Mouse (Mus musculus) neural tube, embryonic 13.5 days (tissue): ENCODE measurements at regions not wholly inside any gene's neighbourhood (a gene's known extent, or its start where the extent isn't known, plus 50 kb on each side); places are given as distances from the start of the nearest gene placed in this dataset.
"Not testable (repeated sequence)": the region's sequence is repeated elsewhere in the genome, so short reads cannot be mapped to it uniquely, and the experiment has no call there.

Source experiments
- ATAC-seq: fragments of 200-750 bp; cut with Nextera tagmentation; 2 replicates; pipeline ENCODE4 v1.8.0; 2017; ENCODE audit warnings: low read depth, mild to moderate bottlenecking, moderate TSS enrichment, moderate library complexity
- H3K27ac ChIP-seq: fragments of 300-500 bp; sonication (generic); replicated peaks from 2 replicates; pipeline ENCODE4 v1.5.1; 2015; ENCODE audit warnings: moderate library complexity, mild to moderate bottlenecking, inconsistent platforms
- H3K27me3 ChIP-seq: fragments of 300-500 bp; sonication (generic); 2 replicates; pipeline ENCODE4 v1.6.1; 2015; ENCODE audit warnings: mild to moderate bottlenecking, inconsistent platforms
- H3K36me3 ChIP-seq: fragments of 300-500 bp; sonication (generic); 2 replicates; pipeline ENCODE4 v1.6.1; 2015; ENCODE audit warnings: mild to moderate bottlenecking, inconsistent platforms
- H3K4me1 ChIP-seq: fragments of 300-500 bp; sonication (generic); replicated peaks from 2 replicates; pipeline ENCODE4 v1.6.1; 2015; ENCODE audit warnings: inconsistent platforms
- H3K4me2 ChIP-seq: fragments of 300-500 bp; sonication (generic); 2 replicates; pipeline ENCODE4 v1.6.1; 2015; ENCODE audit warnings: inconsistent platforms, mild to moderate bottlenecking, moderate library complexity
- H3K4me3 ChIP-seq: fragments of 300-500 bp; sonication (generic); 2 replicates; pipeline ENCODE4 v1.5.1; 2015; ENCODE audit warnings: mild to moderate bottlenecking, inconsistent platforms
- H3K9ac ChIP-seq: fragments of 300-500 bp; sonication (generic); 2 replicates; pipeline ENCODE4 v1.6.1; 2015; ENCODE audit warnings: moderate library complexity, mild to moderate bottlenecking, inconsistent platforms
- H3K9me3 ChIP-seq: fragments of 300-500 bp; sonication (generic); 2 replicates; pipeline ENCODE4 v1.6.1; 2016; ENCODE audit warnings: inconsistent platforms
- WGBS: fragments of 180-500 bp; shearing (Covaris S2); methylation state at CpG from one replicate; pipeline ENCODE4 v1.1.7; 2015; 5-methylcytosine and 5-hydroxymethylcytosine counted together

DNA sequence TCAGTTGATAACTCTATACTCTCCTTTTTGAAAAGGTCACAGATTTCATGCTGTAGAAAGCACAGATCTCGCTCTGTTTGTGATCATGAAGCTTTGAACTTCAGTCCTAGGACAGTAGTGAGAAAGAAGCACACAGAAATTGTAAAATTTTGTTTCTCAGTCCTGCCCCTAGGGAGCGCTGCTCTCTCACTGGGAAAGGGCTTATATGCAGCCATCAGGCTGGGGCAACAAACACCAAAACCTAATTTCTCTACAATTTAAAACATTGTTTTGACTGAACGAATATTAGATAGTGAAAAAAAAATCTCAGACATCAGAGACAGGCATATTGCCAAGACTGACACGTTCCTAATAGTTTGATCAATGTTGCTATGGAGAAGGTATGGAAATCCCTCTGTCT is 527.0 kb downstream of the Dad1 start:
- H3K9ac ChIP-seq: not testable (repeated sequence)

DNA sequence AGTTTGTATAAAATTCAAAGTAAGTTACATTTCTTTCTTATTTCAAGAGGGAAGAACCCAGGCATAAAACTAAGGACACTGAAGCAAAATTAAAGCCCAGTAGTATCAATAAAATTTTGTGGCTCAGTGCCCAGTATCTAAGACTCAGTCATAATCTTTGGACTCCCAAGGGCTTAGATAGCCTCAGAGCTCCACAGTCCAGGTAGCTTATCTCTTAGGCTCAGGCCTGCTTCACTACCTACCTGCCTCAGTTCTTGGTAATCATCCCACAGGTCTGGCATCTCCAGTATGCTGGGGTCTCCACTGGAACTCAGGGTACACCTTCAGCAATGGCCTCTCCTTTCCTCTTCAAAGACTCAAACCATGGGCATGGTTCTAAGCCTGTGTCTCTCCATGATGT is 530.3 kb downstream of the Dad1 start:
- H3K4me3 ChIP-seq, H3K36me3 ChIP-seq, H3K27me3 ChIP-seq, H3K9ac ChIP-seq, H3K27ac ChIP-seq, H3K4me2 ChIP-seq, H3K4me1 ChIP-seq, H3K9me3 ChIP-seq, ATAC-seq: not testable (repeated sequence)

More for the DNA sequence above, 527.0 kb downstream of the Dad1 start:
- not testable (repeated sequence) for H3K4me3 ChIP-seq, H3K9me3 ChIP-seq, ATAC-seq, H3K27me3 ChIP-seq, H3K4me1 ChIP-seq, H3K27ac ChIP-seq, H3K4me2 ChIP-seq, H3K36me3 ChIP-seq
- 54% methylated on average over 2 of the region's 4 CpGs for WGBS

DNA sequence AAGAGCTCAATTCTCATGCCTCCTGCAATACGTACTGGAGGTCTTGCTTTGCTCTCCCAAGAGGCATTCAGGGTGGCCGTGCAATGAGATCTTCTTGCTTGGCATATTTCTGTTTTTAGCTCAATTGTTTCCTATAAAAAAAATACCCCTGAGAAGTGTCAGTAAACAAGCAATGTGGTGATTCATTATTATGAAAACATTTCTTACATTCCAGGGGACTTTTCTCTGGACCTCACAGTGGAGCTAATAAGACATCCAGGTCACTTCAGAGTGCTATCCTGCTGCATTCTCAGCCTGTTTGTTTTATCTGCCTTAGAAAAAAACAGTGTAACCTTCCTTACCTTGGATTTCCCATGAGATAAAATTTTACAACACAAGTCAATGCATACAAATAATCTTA is 532.0 kb downstream of the Dad1 start:
- not testable (repeated sequence) for H3K36me3 ChIP-seq, H3K27ac ChIP-seq, H3K4me1 ChIP-seq, H3K9ac ChIP-seq, ATAC-seq, H3K4me3 ChIP-seq, H3K9me3 ChIP-seq, H3K27me3 ChIP-seq, H3K4me2 ChIP-seq
- WGBS: 85% methylated on average over 2 of the region's 2 CpGs

DNA sequence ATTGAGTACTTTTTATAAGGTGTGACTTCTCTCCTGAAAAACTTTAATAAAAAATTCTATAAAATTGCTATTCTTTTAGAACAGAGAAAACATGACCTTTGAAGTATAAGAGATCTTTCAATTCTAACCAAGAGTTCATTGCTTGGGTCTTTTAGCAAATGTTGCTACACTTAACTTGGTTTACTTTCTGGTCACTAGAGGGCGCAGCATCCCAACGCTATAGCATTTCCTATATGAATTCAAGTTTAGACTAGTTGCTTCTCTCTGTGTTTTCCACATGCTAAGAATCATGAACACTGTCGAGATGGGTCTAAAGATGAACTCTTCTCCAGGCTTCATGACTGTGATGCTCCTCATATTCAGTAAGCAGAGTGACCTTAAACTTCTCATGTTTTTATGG is 544.3 kb downstream of the Dad1 start:
- not testable (repeated sequence) for H3K36me3 ChIP-seq, ATAC-seq, H3K27ac ChIP-seq, H3K4me1 ChIP-seq, H3K9me3 ChIP-seq, H3K4me3 ChIP-seq, H3K4me2 ChIP-seq, H3K9ac ChIP-seq, H3K27me3 ChIP-seq
- 6% methylated on average over 3 of the region's 3 CpGs for WGBS

DNA sequence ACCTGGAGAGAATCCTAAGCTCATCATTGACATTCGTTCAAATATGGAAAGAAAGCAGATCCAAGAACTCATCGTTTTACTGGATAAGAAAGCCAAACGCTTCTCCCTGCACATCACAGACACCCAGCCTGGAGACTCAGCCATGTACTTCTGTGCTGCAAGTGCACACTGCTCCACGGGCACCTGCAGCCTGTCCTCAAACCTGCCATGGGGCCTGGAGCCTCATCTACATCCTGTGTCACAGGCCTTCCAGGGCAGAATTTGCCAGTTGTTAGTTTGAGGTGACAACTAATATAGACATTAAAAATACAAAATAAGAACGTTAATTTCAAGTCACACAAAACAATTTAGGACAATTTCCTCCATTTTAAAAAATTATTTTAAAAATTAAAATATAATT is 549.6 kb downstream of the Dad1 start:
- H3K27ac ChIP-seq, H3K36me3 ChIP-seq, H3K4me3 ChIP-seq, H3K4me2 ChIP-seq, ATAC-seq, H3K9me3 ChIP-seq, H3K9ac ChIP-seq, H3K4me1 ChIP-seq, H3K27me3 ChIP-seq: not testable (repeated sequence)
- 86% methylated on average over 5 of the region's 5 CpGs for WGBS

DNA sequence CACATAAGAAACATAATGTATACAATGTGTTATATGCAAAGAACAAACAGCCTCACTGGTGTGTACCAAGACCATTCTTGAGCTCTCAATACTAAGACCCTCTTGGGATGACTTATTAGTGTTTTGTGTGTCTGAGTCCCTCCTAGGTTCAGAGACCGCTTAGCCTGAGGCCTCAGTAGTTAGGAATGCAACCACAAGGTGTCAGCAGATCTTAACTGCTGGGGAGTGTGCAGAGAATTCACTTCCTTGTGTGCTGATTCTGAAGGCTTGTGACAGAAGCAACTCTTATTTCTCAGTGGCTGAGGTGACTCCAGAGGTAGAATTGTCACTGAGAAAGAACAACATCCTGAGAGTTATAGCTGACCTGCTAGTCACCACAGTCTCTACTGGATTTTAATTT is 550.3 kb downstream of the Dad1 start:
- H3K27me3 ChIP-seq, H3K27ac ChIP-seq, ATAC-seq, H3K4me3 ChIP-seq, H3K4me2 ChIP-seq, H3K36me3 ChIP-seq, H3K9me3 ChIP-seq, H3K4me1 ChIP-seq, H3K9ac ChIP-seq: not testable (repeated sequence)
- 43% methylated on average over 1 of the region's 1 CpGs for WGBS

DNA sequence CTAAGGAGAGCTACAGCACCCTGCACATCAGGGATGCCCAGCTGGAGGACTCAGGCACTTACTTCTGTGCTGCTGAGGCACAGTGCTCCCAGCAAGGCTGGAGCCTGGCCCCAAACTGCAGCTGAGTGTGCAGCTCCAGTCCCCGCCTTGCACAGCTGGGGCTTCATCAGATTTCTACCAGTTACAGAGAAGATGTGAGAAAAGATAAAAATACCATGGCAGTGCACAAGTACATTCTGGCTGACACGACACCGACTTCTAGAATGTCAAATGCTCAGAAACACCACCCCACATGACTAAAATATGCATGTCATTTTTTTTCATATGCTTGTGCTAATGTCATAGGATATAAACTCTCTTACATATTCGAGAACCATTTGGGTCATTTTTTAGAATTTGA is 569.8 kb downstream of the Dad1 start:
- ATAC-seq, H3K27me3 ChIP-seq, H3K27ac ChIP-seq, H3K4me3 ChIP-seq, H3K4me2 ChIP-seq, H3K36me3 ChIP-seq, H3K9me3 ChIP-seq, H3K9ac ChIP-seq, H3K4me1 ChIP-seq: not testable (repeated sequence)
- WGBS: 76% methylated on average over 4 of the region's 4 CpGs

DNA sequence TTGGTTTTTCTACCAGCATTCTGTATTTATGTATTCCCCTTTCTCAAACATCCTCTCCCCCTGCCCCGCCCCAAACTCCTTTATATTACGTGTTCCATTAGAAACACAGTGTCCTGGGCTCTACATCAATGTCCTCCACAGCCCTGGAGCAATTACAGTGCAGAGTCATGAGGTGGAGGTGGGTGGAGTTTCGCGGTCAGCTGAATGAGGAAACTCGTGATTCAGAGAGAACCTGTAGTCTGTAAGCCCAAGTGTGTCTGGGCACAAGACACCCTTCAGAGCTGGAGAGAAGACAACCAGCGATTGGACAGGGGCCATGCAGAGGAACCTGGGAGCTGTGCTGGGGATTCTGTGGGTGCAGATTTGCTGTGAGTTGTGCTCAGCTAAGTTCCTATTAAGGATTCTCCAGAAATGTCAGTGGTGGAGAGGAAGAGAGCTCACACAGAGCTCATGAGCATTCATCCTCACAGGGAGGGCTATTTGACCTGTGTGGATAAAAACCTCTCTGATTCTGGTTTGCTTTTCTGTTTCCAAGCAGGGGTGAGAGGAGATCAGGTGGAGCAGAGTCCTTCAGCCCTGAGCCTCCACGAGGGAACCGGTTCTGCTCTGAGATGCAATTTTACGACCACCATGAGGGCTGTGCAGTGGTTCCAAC is 570.4 kb downstream of the Dad1 start:
- H3K9me3 ChIP-seq, H3K36me3 ChIP-seq, H3K9ac ChIP-seq, H3K27ac ChIP-seq, H3K4me2 ChIP-seq, H3K4me1 ChIP-seq, H3K4me3 ChIP-seq, H3K27me3 ChIP-seq, ATAC-seq: not testable (repeated sequence)
- WGBS: 65% methylated on average over 9 of the region's 9 CpGs

DNA sequence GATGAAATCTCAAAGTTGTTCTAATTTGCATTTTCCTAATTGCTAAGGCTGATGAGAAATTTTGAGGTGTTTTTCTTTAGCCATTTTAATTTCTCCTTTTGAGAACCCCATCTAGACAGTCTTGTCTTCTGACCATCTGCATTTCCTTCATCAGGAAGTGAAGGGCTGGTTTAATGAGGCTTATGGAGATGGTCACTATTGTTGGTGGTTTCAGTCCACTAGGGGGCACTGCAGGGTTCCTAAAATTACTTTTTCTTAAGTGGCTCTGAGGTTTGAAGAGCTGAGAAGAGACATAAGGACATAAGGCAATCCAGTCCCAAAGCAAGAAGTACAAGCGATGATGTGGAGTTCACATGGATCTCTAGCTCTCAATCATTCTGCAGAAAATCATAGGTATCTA is 571.2 kb downstream of the Dad1 start:
- not testable (repeated sequence) for H3K27me3 ChIP-seq, H3K27ac ChIP-seq, H3K4me1 ChIP-seq, H3K9me3 ChIP-seq, H3K9ac ChIP-seq, H3K4me3 ChIP-seq, H3K4me2 ChIP-seq, ATAC-seq, H3K36me3 ChIP-seq
- WGBS: 89% methylated on average over 1 of the region's 1 CpGs

DNA sequence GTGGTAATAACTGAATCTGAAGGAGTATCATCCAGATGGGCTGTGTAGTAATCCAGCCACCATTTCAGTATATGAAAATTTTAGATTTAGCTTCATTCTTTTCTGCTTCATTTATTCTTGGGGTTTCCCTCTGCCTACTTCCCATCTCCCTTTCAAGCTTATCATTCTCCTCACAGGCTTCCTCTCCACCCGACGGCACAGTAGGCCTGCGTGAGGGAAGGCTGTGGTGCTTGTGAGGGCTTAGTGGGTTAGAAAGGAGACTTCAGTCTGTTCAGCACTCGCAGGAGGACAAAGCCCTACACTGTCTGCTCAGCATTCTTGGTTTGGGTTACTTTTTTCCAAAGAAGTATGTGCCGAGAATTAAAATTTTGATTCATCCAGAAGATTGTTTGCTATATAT is 572.6 kb downstream of the Dad1 start:
- not testable (repeated sequence) for H3K4me3 ChIP-seq, H3K9me3 ChIP-seq, H3K27ac ChIP-seq, ATAC-seq, H3K4me1 ChIP-seq, H3K36me3 ChIP-seq, H3K9ac ChIP-seq, H3K4me2 ChIP-seq, H3K27me3 ChIP-seq
- 74% methylated on average over 5 of the region's 5 CpGs for WGBS

DNA sequence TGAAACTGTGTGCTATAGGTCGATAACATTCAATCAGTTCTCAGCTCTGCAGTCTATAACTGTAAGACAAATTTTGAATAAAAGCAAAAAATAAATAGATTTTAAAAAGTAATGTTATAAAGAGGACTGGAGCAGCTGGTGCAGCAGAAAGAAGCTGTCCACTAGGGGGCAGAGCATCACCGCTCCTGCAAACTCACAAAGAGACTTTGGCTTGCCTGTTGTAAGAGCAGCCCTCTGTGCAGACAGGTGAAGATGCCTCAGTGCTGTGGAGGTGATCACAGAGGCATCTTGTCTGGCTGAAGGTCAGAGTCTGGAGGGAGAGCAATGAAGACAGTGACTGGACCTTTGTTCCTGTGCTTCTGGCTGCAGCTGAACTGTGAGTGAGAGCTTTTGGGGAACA is 588.2 kb downstream of the Dad1 start:
- not testable (repeated sequence) for ATAC-seq, H3K36me3 ChIP-seq, H3K27ac ChIP-seq, H3K9me3 ChIP-seq, H3K4me3 ChIP-seq, H3K4me2 ChIP-seq, H3K27me3 ChIP-seq, H3K9ac ChIP-seq, H3K4me1 ChIP-seq
- 24% methylated on average over 2 of the region's 2 CpGs for WGBS

DNA sequence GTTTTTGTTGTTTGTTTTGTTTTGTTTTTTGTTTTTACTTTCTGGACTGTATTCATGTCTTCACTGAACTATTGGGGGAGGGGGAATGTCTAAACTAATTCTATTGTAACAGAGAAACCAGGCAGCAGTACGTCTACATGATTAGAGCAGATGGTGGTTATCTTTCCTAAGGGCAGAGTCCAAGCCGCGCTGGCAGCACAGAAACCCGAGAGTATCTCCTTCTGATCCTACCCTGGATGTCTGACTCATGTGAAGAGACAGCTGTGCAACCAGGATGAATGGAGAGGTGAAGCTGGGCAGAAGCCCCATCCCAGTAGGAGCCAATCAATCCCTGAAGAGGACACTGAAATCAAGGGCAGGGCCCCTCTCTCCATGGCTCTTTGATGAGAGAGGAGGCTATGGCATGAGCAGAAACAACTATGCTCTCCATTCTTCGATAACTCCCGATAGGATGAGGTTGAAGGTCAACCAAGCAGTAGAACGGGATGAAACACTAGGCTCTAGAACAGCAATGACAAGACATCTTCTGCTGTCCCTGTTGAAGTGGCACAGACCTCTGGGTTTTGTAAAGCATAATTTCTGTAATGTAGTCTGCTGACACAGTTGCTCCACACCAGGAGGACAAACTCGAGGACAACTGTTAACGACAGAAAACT is 591.1 kb downstream of the Dad1 start:
- not testable (repeated sequence) for H3K4me1 ChIP-seq, H3K27ac ChIP-seq, H3K4me3 ChIP-seq, H3K36me3 ChIP-seq, H3K4me2 ChIP-seq, H3K9me3 ChIP-seq, H3K9ac ChIP-seq, ATAC-seq, H3K27me3 ChIP-seq
- 82% methylated on average over 9 of the region's 9 CpGs for WGBS

DNA sequence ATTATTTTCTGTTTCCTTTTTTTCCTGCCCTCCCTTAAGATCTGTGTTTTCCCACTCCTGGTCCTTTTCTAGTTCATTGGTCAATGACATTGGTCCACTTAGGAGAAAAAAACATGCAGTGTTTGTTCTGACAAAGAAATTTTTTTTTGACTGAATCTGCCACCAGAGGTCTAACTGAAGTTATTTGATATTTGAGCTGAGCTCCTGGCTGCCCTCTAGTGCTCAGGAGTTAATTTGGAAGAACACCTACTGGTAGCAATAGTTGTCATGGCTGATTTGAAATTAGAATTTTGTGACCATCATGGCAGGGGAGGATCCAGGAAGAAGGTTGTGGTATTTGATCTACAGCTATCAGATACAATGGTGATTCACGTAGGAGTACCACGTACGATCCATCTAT is 599.2 kb downstream of the Dad1 start:
- not testable (repeated sequence) for ATAC-seq, H3K4me2 ChIP-seq, H3K4me1 ChIP-seq, H3K27me3 ChIP-seq, H3K9ac ChIP-seq, H3K27ac ChIP-seq, H3K9me3 ChIP-seq, H3K36me3 ChIP-seq, H3K4me3 ChIP-seq
- WGBS: 94% methylated on average over 3 of the region's 3 CpGs
